Mouse (Mus musculus): ENCODE measurements at regions not wholly inside any gene's neighbourhood (a gene's known extent, or its start where the extent isn't known, plus 50 kb on each side); places are given as distances from the start of the nearest gene placed in this dataset.

- Histone ChIP-seq H3K4me3 (ENCODE audit: low read depth, low read length) (no peak overlapping the region), H3K27ac (ENCODE audit: low read depth) (no peak overlapping the region), H3K36me3 (ENCODE audit: insufficient read depth) (no peaks in the 10 kb centered on the region), H3K9me3 (ENCODE audit: low read depth, low read length) (no peaks in the 10 kb centered on the region), H3K4me1 (ENCODE audit: insufficient read depth) (no peaks in the 10 kb centered on the region), H3K9ac (no peak overlapping the region), H3K4me2 (no peak overlapping the region), H3K27me3 (ENCODE audit: insufficient read depth, low read length) (no peaks in the 10 kb centered on the region)
- DNase-seq (no peak), ATAC-seq (ENCODE audit: insufficient read depth) (no peak)
- TF ChIP-seq CTCF (IDR thresholded peaks at IDR 0.05; ENCODE audit: low read depth), result no peak
- WGBS, result 57% methylated on average over 1 of the region's 1 CpGs
Observed at GRCm38 (mm10) chr5:50937570-50937969, 630.0 kb downstream of the Ppargc1a start.

- Histone ChIP-seq H3K27ac (ENCODE audit: low read depth) (no peak overlapping the region), H3K27me3 (ENCODE audit: insufficient read depth, low read length) (no peaks in the 10 kb centered on the region), H3K4me1 (ENCODE audit: insufficient read depth) (no peaks in the 10 kb centered on the region), H3K4me2 (no peak overlapping the region), H3K36me3 (ENCODE audit: insufficient read depth) (no peaks in the 10 kb centered on the region), H3K4me3 (ENCODE audit: low read depth, low read length) (no peak overlapping the region), H3K9ac (no peak overlapping the region), H3K9me3 (ENCODE audit: low read depth, low read length) (no peaks in the 10 kb centered on the region)
- no peak for TF ChIP-seq CTCF (IDR thresholded peaks at IDR 0.05; ENCODE audit: low read depth)
- WGBS, result 72% methylated on average over 4 of the region's 4 CpGs
- ATAC-seq (ENCODE audit: insufficient read depth), result no peak
- DNase-seq, result no peak
Observed at GRCm38 (mm10) chr5:50921599-50921998, 645.9 kb downstream of the Ppargc1a start.

GRCm38 (mm10) chr5:50916341-50916740 is 651.2 kb downstream of the Ppargc1a start:
- 65% methylated on average over 5 of the region's 5 CpGs for WGBS

DNA sequence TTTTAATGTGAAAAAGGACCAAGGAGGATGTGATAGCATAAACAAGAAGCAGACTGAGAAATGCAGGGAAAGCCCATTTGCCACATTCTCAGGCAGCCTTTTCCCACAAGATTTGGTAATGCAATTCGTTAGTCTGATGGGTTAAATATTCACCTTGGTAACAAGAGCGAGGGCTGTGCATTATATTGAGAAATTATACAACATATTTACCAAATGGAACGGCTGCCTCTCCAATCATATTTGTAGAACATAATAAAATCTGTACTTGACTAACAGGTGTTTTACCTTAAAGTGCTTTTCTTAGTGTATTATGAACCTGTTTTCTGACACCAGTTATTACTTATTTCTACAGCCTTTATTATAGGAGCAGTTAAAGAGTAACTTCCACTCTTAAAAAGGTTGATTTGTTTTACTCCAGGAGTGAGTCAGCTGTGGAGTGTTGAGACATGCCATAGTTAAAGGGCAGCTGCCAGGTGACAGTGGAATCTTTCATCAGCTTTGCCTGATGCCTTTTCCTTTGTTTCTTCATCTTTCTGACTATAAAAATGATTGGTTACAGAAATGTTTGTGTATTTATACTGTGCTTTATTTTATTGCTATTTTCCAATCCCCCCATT is 652.2 kb downstream of the Ppargc1a start:
- Histone ChIP-seq H3K4me3 (ENCODE audit: low read depth, low read length) (no peak overlapping the region), H3K9ac (no peak overlapping the region), H3K27me3 (ENCODE audit: insufficient read depth, low read length) (no peaks in the 10 kb centered on the region), H3K27ac (ENCODE audit: low read depth) (no peak overlapping the region), H3K36me3 (ENCODE audit: insufficient read depth) (no peaks in the 10 kb centered on the region), H3K9me3 (ENCODE audit: low read depth, low read length) (no peaks in the 10 kb centered on the region), H3K4me1 (ENCODE audit: insufficient read depth) (no peaks in the 10 kb centered on the region), H3K4me2 (no peak overlapping the region)
- no peak for ATAC-seq (ENCODE audit: insufficient read depth)
- DNase-seq, result peak; percentile 1
- 66% methylated on average over 3 of the region's 3 CpGs for WGBS
- TF ChIP-seq CTCF (IDR thresholded peaks at IDR 0.05; ENCODE audit: low read depth), result no peak

More at GRCm38 (mm10) chr5:50916341-50916740, 651.2 kb downstream of the Ppargc1a start:
- Histone ChIP-seq H3K27me3 (ENCODE audit: insufficient read depth, low read length) (no peaks in the 10 kb centered on the region), H3K9me3 (ENCODE audit: low read depth, low read length) (no peaks in the 10 kb centered on the region), H3K4me3 (ENCODE audit: low read depth, low read length) (no peak overlapping the region), H3K4me2 (no peak overlapping the region), H3K27ac (ENCODE audit: low read depth) (no peak overlapping the region), H3K36me3 (ENCODE audit: insufficient read depth) (no peaks in the 10 kb centered on the region), H3K9ac (no peak overlapping the region), H3K4me1 (ENCODE audit: insufficient read depth) (no peaks in the 10 kb centered on the region)
- DNase-seq (no peak), ATAC-seq (ENCODE audit: insufficient read depth) (no peak)
- no peak for TF ChIP-seq CTCF (IDR thresholded peaks at IDR 0.05; ENCODE audit: low read depth)

DNA sequence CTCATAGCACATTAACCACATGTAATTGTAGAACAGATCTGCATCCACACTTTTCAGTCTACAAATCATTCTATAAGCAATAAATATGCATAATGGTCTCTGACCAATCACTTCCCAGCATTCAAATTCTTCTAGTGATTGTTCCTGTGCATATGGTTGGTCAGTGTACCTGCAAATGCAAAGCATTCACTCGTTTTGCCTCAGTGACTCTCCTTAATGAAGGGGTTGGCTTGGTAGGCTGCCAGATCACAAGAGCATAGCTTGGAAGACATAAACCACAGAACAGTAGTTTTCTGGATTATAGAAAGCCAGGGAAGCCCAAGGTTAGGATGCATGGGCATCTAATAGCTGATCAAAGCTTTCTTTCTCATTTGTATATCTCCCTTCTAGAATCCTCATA is 662.7 kb downstream of the Ppargc1a start:
- 59% methylated on average over 1 of the region's 1 CpGs for WGBS
- no peaks in the 10 kb centered on the region for H3K36me3 ChIP-seq (ENCODE audit: insufficient read depth)
- no peak overlapping the region for H3K4me2 ChIP-seq
- DNase-seq (no peak), ATAC-seq (ENCODE audit: insufficient read depth) (no peak)
- no peaks in the 10 kb centered on the region for H3K4me1 ChIP-seq (ENCODE audit: insufficient read depth)
- TF ChIP-seq CTCF (IDR thresholded peaks at IDR 0.05; ENCODE audit: low read depth), result no peak
- no peaks in the 10 kb centered on the region for H3K27me3 ChIP-seq (ENCODE audit: insufficient read depth, low read length)
- H3K9ac ChIP-seq, result no peak overlapping the region
- H3K9me3 ChIP-seq (ENCODE audit: low read depth, low read length), result no peaks in the 10 kb centered on the region
- H3K4me3 ChIP-seq (ENCODE audit: low read depth, low read length), result no peak overlapping the region
- H3K27ac ChIP-seq (ENCODE audit: low read depth), result no peak overlapping the region
